Mouse (Mus musculus) kidney, postnatal 0 days (tissue): Measurements from ENCODE around the gene Arl13a. TPM values are rescaled to one million over a fixed set of nuclear protein-coding genes. Genes with fewer than 3 reads are reported as not detected.
A peak's percentile ranks its signal among the peaks of the same experiment; 100 is the strongest.
"Not testable (repeated sequence)": the region's sequence is repeated elsewhere in the genome, so short reads cannot be mapped to it uniquely, and the experiment has no call there.

Source experiments
- ATAC-seq: fragments of 200-750 bp; cut with Nextera tagmentation; replicated peaks from 2 replicates; pipeline ENCODE4 v1.8.0; 2017; ENCODE audit warnings: low read depth, moderate number of reproducible peaks, moderate TSS enrichment, moderate library complexity; ENCODE audit not compliant: low FRiP score
- DNase-seq: peaks from one replicate; pipeline ENCODE4 v3.0.0-alpha.2; 2016; ENCODE audit warnings: low spot score
- H3K27ac ChIP-seq: fragments of 300-500 bp; sonication (generic); 2 replicates; pipeline ENCODE4 v1.5.1; 2014; ENCODE audit warnings: mild to moderate bottlenecking
- H3K27me3 ChIP-seq: fragments of 300-500 bp; sonication (generic); 2 replicates; pipeline ENCODE4 v1.6.1; 2014; ENCODE audit warnings: low read length, mixed read lengths; ENCODE audit not compliant: insufficient read depth
- H3K36me3 ChIP-seq: fragments of 300-500 bp; sonication (generic); 2 replicates; pipeline ENCODE4 v1.6.1; 2014; ENCODE audit warnings: low read length, mixed read lengths; ENCODE audit not compliant: insufficient read depth
- H3K4me1 ChIP-seq: fragments of 300-500 bp; sonication (generic); replicated peaks from 2 replicates; pipeline ENCODE4 v1.6.1; 2014; ENCODE audit warnings: antibody characterized with exemption, low read length, mixed read lengths; ENCODE audit not compliant: insufficient read depth
- H3K4me2 ChIP-seq: fragments of 300-500 bp; sonication (generic); 2 replicates; pipeline ENCODE4 v1.6.1; 2014; ENCODE audit warnings: mild to moderate bottlenecking, low read length, moderate library complexity, mixed read lengths
- H3K4me3 ChIP-seq: fragments of 300-500 bp; sonication (generic); replicated peaks from 2 replicates; pipeline ENCODE4 v1.5.1; 2014; ENCODE audit warnings: low read depth, low read length
- H3K9ac ChIP-seq: fragments of 300-500 bp; sonication (generic); 2 replicates; pipeline ENCODE4 v1.6.1; 2014; ENCODE audit warnings: low read depth, low read length
- H3K9me3 ChIP-seq: fragments of 300-500 bp; sonication (generic); replicated peaks from 2 replicates; pipeline ENCODE4 v1.6.1; 2016; ENCODE audit warnings: low read length, inconsistent platforms, mixed read lengths
- CTCF ChIP-seq: IDR thresholded peaks from 2 replicates; pipeline ENCODE4 v1.5.1; 2016; ENCODE audit warnings: antibody characterized with exemption, low read depth, mild to moderate bottlenecking, moderate library complexity
- WGBS: fragments of 180-500 bp; shearing (Covaris S2); extraction: QIAGEN DNeasy Blood & Tissue Kit; methylation state at CpG from one replicate; pipeline ENCODE4 v1.1.7; 2014; 5-methylcytosine and 5-hydroxymethylcytosine counted together
- polyA plus RNA-seq: library from polyadenylated mRNA; unstranded; fragments of >200 nt; fragmentation: Nextera tagmentation; extraction: Ambion mirVana; gene quantifications from 2 replicates; pipeline ENCODE4 v1.2.1, GENCODE M21; 2015

Arl13a gene
- not detected in 2 replicates for polyA plus RNA-seq

DNA sequence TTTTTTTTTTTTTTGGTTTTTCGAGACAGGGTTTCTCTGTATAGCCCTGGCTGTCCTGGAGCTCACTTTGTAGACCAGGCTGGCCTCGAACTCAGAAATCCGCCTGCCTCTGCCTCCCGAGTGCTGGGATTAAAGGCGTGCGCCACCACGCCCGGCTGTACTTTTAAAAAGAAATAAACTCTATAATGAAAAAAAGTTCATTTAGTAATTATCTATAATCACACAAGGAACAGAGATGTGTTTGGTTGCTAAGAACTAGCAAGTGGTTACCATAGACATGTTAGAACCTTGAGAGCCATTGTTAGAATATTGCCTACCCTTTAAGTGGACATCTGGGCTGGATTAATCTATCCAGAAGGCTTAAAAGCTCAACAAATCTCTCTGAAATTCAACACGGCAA is at the start of gene Arl13a:
Gene Arl13a, plus strand, starts transcription at position 301 of the 400 bp plus-strand sequence.
- H3K4me2 ChIP-seq, H3K27ac ChIP-seq, H3K27me3 ChIP-seq, H3K4me3 ChIP-seq, H3K4me1 ChIP-seq, H3K9me3 ChIP-seq, ATAC-seq, H3K36me3 ChIP-seq, H3K9ac ChIP-seq, DNase-seq: not testable (repeated sequence)
- 93% methylated on average over 8 of the region's 9 CpGs for WGBS

DNA sequence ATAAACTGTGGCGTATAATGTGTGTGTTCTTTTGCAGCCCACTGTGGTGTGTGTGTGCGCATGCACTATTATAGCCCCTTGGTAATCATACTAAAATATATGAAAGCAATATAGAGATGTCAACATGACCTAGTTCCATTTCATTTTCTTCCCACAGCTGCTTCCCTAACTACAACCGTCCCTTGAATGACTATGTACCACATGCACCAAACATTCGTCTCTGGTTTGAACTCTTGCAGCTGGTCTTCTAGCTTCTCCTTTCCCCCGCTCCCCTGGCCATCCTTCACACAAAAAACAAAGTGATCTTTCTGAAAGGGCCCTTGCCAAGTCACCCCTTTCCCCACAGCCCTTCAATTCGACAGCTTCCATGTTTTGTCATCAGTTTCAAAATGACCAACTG is 47.3 kb upstream of the Arl13a start:
- WGBS = 84% methylated on average over 6 of the region's 6 CpGs
- no peak for DNase-seq
- Histone ChIP-seq H3K4me2 (no peak overlapping the region), H3K9ac (no peak overlapping the region), H3K27me3 (no peaks in the 10 kb centered on the region), H3K9me3 (no peaks in the 10 kb centered on the region), H3K4me3 (no peak overlapping the region), H3K36me3 (no peaks in the 10 kb centered on the region), H3K27ac (no peak overlapping the region), H3K4me1 (no peaks in the 10 kb centered on the region)
- no peak for TF ChIP-seq CTCF
- no peak for ATAC-seq

DNA sequence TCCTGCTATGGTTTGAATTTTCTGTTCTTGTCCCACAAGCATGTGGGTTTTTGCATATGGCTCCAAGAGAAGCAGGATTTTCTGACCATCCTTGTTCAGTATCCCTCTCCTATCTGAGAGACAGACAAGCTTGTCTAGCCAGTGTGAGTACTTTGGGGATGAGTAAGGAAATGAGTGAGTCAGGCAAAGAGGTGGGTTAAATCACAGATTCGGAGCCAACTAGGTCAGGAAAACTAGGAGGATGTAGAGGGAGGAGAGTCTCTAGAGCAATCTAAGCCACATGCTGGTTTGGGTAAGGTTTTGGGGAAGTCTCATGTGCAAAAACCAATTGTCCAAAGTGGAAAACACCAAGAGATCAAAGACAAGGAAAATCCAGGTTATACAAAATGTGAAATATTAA is 45.8 kb upstream of the Arl13a start:
- Histone ChIP-seq H3K4me3 (no peak overlapping the region), H3K36me3 (no peaks in the 10 kb centered on the region), H3K27me3 (no peaks in the 10 kb centered on the region), H3K4me2 (no peak overlapping the region), H3K9me3 (no peaks in the 10 kb centered on the region), H3K4me1 (no peaks in the 10 kb centered on the region), H3K9ac (no peak overlapping the region), H3K27ac (no peak overlapping the region)
- no peak for TF ChIP-seq CTCF
- ATAC-seq (no peak), DNase-seq (no peak)
- WGBS = 68% methylated on average over 1 of the region's 1 CpGs

DNA sequence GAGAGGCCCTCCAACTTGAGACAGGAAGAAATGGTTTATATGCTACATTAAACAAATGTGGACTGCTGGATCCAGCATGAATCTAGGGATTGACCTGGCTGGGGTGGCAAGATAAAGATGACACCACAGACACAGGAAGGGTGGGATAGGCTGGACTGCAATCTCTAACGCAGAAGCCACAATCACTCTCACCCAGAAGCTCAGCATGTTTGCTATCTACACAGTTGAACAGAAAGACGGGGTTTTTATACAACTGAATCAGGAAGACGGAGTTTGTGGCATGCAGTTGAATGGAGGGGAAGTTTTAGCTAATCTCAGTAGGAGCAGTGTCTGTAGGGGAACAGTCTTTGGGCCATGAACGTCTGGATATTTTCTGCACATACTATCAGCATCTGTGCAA is 45.3 kb upstream of the Arl13a start:
- ATAC-seq (no peak), DNase-seq (no peak)

DNA sequence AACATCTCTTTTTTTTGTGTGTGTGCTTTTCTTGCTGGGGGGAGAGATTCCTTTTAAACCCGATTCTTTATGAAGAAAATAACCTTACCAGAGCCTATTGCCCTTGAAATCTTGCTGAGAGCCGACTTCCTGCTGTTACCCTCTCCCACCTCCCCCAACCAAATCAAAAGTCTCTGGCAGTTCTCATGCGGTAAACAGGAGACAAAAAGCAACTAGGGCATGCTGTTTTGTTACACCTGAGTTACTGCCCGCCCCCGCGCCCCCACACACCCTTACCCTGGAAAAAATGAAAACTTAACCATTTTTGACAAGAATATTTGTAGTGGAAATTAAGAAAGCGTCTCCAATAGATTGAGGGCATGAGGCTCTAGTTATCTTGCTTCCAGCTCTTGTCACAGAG is 29.1 kb upstream of the Arl13a start:
- no peak for TF ChIP-seq CTCF
- no peak overlapping the region for H3K4me3 ChIP-seq
- no peaks in the 10 kb centered on the region for H3K9me3 ChIP-seq
- ATAC-seq (no peak), DNase-seq (no peak)
- H3K36me3 ChIP-seq = no peaks in the 10 kb centered on the region
- H3K27me3 ChIP-seq = no peaks in the 10 kb centered on the region
- no peak overlapping the region for H3K4me2 ChIP-seq
- no peaks in the 10 kb centered on the region for H3K4me1 ChIP-seq
- 40% methylated on average over 7 of the region's 7 CpGs for WGBS
- no peak overlapping the region for H3K27ac ChIP-seq
- no peak overlapping the region for H3K9ac ChIP-seq

More for the DNA sequence above, 45.3 kb upstream of the Arl13a start:
- 88% methylated on average over 4 of the region's 4 CpGs for WGBS
- H3K4me1 ChIP-seq = no peaks in the 10 kb centered on the region
- no peaks in the 10 kb centered on the region for H3K27me3 ChIP-seq
- H3K9ac ChIP-seq = no peak overlapping the region
- H3K27ac ChIP-seq = no peak overlapping the region
- H3K4me2 ChIP-seq = no peak overlapping the region
- no peak overlapping the region for H3K4me3 ChIP-seq
- H3K9me3 ChIP-seq = no peaks in the 10 kb centered on the region
- no peaks in the 10 kb centered on the region for H3K36me3 ChIP-seq
- no peak for TF ChIP-seq CTCF

DNA sequence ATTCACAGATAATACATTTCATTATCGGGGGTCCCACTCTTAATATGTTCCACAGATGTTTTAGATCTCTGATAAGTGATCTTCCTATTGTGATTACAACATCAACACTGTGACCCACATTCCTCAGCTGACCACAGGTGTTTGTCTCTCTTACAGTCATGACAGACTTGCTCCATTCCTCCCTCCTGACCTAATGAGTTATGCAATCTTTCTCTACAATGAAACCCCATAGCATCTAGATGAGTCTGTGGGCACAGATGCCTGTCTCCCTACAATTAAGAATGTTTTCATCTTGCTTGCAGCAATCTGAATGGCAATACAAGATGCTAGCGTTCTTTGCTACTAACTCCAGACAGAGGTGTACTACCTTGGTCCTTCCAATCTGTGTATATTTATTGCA is 26.9 kb upstream of the Arl13a start:
- no peak overlapping the region for H3K4me2 ChIP-seq
- WGBS = 84% methylated on average over 2 of the region's 2 CpGs
- H3K4me3 ChIP-seq = no peak overlapping the region
- ATAC-seq = no peak
- no peaks in the 10 kb centered on the region for H3K4me1 ChIP-seq
- no peak overlapping the region for H3K9ac ChIP-seq
- H3K36me3 ChIP-seq = no peaks in the 10 kb centered on the region
- no peak for TF ChIP-seq CTCF
- no peaks in the 10 kb centered on the region for H3K27me3 ChIP-seq
- no peak overlapping the region for H3K27ac ChIP-seq
- no peak for DNase-seq
- no peaks in the 10 kb centered on the region for H3K9me3 ChIP-seq

DNA sequence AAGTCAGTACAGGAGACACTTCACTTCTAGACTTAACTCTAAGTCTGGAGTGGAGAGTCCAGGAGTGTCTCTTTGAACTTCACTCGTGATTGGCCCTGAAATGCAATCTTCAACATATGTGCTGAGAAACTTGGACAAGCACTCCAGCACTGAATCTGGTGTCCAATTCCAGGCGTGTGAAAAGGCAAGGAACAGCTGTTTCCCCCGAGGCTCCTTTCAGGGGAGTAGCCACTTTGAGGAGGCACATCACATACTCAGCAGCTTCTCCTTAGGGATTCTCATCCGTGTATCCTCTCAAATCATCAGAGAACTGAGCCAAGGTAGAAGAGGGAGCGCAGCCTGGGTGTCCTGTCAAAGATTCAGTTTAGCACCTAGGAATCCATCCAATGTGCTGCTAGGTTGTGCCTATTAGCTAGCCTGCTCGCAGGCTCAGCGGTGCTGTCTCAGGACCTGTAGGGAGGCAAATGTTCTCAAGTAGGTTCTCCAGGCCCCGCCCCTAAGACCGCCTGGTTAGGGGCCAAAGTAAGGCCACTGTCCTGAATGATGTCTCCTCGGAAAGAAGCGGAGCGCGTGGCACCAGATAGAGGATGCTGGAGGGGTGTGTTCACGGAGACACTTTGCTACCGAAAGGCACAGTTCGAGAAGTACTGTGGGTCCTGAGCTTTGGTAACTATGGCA is 25.1 kb upstream of the Arl13a start, which contains the start of gene Xkrx:
Gene Xkrx, minus strand, starts transcription at position 34 of the 678 bp plus-strand sequence.
- Histone ChIP-seq H3K4me2 (peak within 1 kb of the TSS; percentile 46), H3K4me3 (no peak within 1 kb of the TSS), H3K9ac (no peak within 1 kb of the TSS), H3K27me3 (no peaks in the 10 kb centered on the region), H3K9me3 (no peaks in the 10 kb centered on the region), H3K4me1 (no peaks in the 10 kb centered on the region), H3K27ac (no peak within 1 kb of the TSS), H3K36me3 (no peaks in the 10 kb centered on the region)
- DNase-seq (no peak), ATAC-seq (no peak)
- TF ChIP-seq CTCF = no peak
- WGBS = 34% methylated on average over 16 of the region's 16 CpGs
